18 mouse cellular contexts compared by ENCODE assay signal in the genomic region with DNA sequence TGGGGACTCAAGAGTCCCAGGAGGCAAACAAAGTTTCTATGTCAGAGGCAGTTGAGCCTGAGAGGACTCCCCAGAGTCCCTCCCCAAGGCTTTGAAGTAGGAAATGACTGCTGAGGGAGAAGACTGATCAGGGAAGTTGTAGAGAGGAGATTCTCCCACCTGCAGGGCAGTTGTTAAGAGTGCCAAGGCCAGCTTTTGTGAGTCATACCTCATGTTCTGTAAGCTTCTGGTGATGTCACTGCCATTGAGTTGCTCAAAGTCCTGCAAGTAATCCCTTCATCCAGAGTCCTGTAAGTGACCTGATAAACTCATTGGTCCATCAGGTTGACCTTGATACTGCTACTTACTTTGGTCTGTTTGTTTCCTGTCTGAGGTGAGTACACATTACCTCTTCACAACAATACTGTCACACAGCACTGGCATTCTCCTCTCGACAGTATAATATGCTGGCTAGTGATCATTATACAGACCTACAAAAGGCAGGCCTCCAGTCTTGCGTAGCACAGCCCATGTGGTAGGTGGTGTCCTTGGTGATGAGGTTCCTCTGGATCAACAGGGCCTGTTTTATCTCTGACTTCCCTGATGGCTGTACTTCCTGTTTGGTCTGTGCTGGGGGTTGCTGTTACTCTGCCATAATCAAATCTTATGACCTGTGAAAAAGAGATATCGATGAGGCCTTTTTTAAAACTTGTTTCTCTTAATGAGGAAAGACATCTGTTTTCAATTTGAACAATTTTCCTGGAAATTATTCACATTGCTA.
DNase-seq lines count a peak whose midpoint lies in the region; ATAC-seq and TF ChIP-seq lines count a peak whose summit lies in the region.
"Had no signal": no experiment of that assay in that cellular context is flagged by ENCODE, and none has a peak within 500 bp of the region (broad histone marks: within the 10 kb centered on the region; RNA-seq: fewer than 3 reads in every experiment).

No protein-coding gene starts in this region.

- TF ChIP-seq EP300 in stomach, postnatal 0 days (optimal IDR thresholded peaks at IDR 0.05), result no peak

- H3K27ac ChIP-seq in forebrain, postnatal 0 days (ENCODE audit: low read depth, low read length), result no peak overlapping the region
- H3K27ac ChIP-seq in forebrain, embryonic 11.5 days (ENCODE audit: low read depth, low read length), result no peak overlapping the region
- H3K27ac ChIP-seq in stomach, postnatal 0 days (replicated peaks), result no peak overlapping the region
- H3K27ac ChIP-seq in hindbrain, embryonic 16.5 days (ENCODE audit: low read depth, low read length), result no peak overlapping the region
- H3K27ac ChIP-seq: embryonic facial prominence, embryonic 13.5 days; hindbrain, embryonic 14.5 days; layer of hippocampus, adult 2 months; macrophage; midbrain, embryonic 12.5 days had no signal

- 68% methylated on average over 3 of the region's 3 CpGs for WGBS in forebrain, postnatal 0 days
- 84% methylated on average over 3 of the region's 3 CpGs for WGBS in forebrain, embryonic 11.5 days
- 63% methylated on average over 3 of the region's 3 CpGs for WGBS in stomach, postnatal 0 days
- WGBS in hindbrain, embryonic 16.5 days, result 78% methylated on average over 3 of the region's 3 CpGs

- H3K9me3 ChIP-seq in forebrain, postnatal 0 days (ENCODE audit: low read length), result no peaks in the 10 kb centered on the region
- H3K9me3 ChIP-seq in forebrain, embryonic 11.5 days (ENCODE audit: control insufficient read depth, low read length), result no peaks in the 10 kb centered on the region
- no peaks in the 10 kb centered on the region for H3K9me3 ChIP-seq in stomach, postnatal 0 days (ENCODE audit: control insufficient read depth, low read length)
- no peaks in the 10 kb centered on the region for H3K9me3 ChIP-seq in hindbrain, embryonic 16.5 days (ENCODE audit: control insufficient read depth, low read length)
- H3K9me3 ChIP-seq: embryonic facial prominence, embryonic 13.5 days; heart, embryonic 12.5 days; midbrain, embryonic 12.5 days had no signal

- H3K27me3 ChIP-seq in forebrain, postnatal 0 days (ENCODE audit: insufficient read depth, low read length), result no peaks in the 10 kb centered on the region
- H3K27me3 ChIP-seq in forebrain, embryonic 11.5 days (ENCODE audit: control insufficient read depth, insufficient read depth, low read length), result no peaks in the 10 kb centered on the region
- no peaks in the 10 kb centered on the region for H3K27me3 ChIP-seq in stomach, postnatal 0 days (ENCODE audit: control insufficient read depth, insufficient read depth, low read length)
- H3K27me3 ChIP-seq in hindbrain, embryonic 16.5 days (replicated peaks; ENCODE audit: control insufficient read depth, insufficient read depth, low read length), result no peaks in the 10 kb centered on the region
- H3K27me3 ChIP-seq: embryonic facial prominence, embryonic 13.5 days; heart, embryonic 12.5 days; midbrain, embryonic 12.5 days had no signal

- H3K9ac ChIP-seq in forebrain, postnatal 0 days, result no peak overlapping the region
- H3K9ac ChIP-seq in forebrain, embryonic 11.5 days (ENCODE audit: low read length), result no peak overlapping the region
- H3K9ac ChIP-seq in stomach, postnatal 0 days (ENCODE audit: low read length), result no peak overlapping the region
- H3K9ac ChIP-seq in hindbrain, embryonic 16.5 days (ENCODE audit: low read depth, low read length), result no peak overlapping the region
- H3K9ac ChIP-seq: embryonic facial prominence, embryonic 13.5 days; heart, embryonic 12.5 days; hindbrain, embryonic 14.5 days; lung, embryonic 14.5 days; midbrain, embryonic 12.5 days had no signal

- ATAC-seq in forebrain, postnatal 0 days, result peak; percentile 70
- no peak for ATAC-seq in forebrain, embryonic 11.5 days (replicated peaks; ENCODE audit: low FRiP score)
- ATAC-seq in stomach, postnatal 0 days (ENCODE audit: low FRiP score, low TSS enrichment), result 0 out of 2 replicates have a peak, but pooled peaks have one; percentile 42
- no peak for ATAC-seq in cerebellum, adult (ENCODE audit: insufficient number of reproducible peaks, low FRiP score, low TSS enrichment)
- ATAC-seq in hindbrain, embryonic 16.5 days, result no peak
- ATAC-seq: intestine, postnatal 0 days had no signal

- H3K4me3 ChIP-seq in forebrain, postnatal 0 days (ENCODE audit: low read depth, low read length), result no peak overlapping the region
- no peak overlapping the region for H3K4me3 ChIP-seq in forebrain, embryonic 11.5 days (ENCODE audit: low read depth, low read length)
- H3K4me3 ChIP-seq in stomach, postnatal 0 days (ENCODE audit: low read depth, low read length), result no peak overlapping the region
- H3K4me3 ChIP-seq in hindbrain, embryonic 16.5 days (ENCODE audit: low read length), result no peak overlapping the region
- H3K4me3 ChIP-seq: embryonic facial prominence, embryonic 13.5 days; heart, embryonic 12.5 days; layer of hippocampus, adult 2 months; midbrain, embryonic 12.5 days had no signal

- no peak for TF ChIP-seq CTCF in forebrain, postnatal 0 days (IDR thresholded peaks at IDR 0.05; ENCODE audit: low read depth)
- no peak for TF ChIP-seq CTCF in stomach, postnatal 0 days (IDR thresholded peaks at IDR 0.05; ENCODE audit: low read depth)

- no peaks in the 10 kb centered on the region for H3K36me3 ChIP-seq in forebrain, postnatal 0 days (ENCODE audit: insufficient read depth)
- H3K36me3 ChIP-seq in forebrain, embryonic 11.5 days (ENCODE audit: control insufficient read depth, insufficient read depth, low read length), result no peaks in the 10 kb centered on the region
- H3K36me3 ChIP-seq in stomach, postnatal 0 days (ENCODE audit: control insufficient read depth, insufficient read depth, low read length), result no peaks in the 10 kb centered on the region
- H3K36me3 ChIP-seq in hindbrain, embryonic 16.5 days (ENCODE audit: control insufficient read depth, insufficient read depth, low read length), result no peaks in the 10 kb centered on the region
- H3K36me3 ChIP-seq: embryonic facial prominence, embryonic 13.5 days; heart, embryonic 12.5 days; midbrain, embryonic 12.5 days had no signal

- H3K4me2 ChIP-seq in forebrain, postnatal 0 days (ENCODE audit: low read depth), result no peak overlapping the region
- H3K4me2 ChIP-seq in forebrain, embryonic 11.5 days (ENCODE audit: low read depth, low read length, severe bottlenecking), result no peak overlapping the region
- no peak overlapping the region for H3K4me2 ChIP-seq in stomach, postnatal 0 days (replicated peaks; ENCODE audit: low read depth)
- no peak overlapping the region for H3K4me2 ChIP-seq in hindbrain, embryonic 16.5 days (ENCODE audit: low read length)
- H3K4me2 ChIP-seq: embryonic facial prominence, embryonic 13.5 days; heart, embryonic 12.5 days; hindbrain, embryonic 14.5 days; lung, embryonic 14.5 days; midbrain, embryonic 12.5 days had no signal

- H3K4me1 ChIP-seq in forebrain, postnatal 0 days (ENCODE audit: insufficient read depth), result no peaks in the 10 kb centered on the region
- no peaks in the 10 kb centered on the region for H3K4me1 ChIP-seq in forebrain, embryonic 11.5 days (replicated peaks; ENCODE audit: control insufficient read depth, insufficient read depth, low read length)
- no peaks in the 10 kb centered on the region for H3K4me1 ChIP-seq in stomach, postnatal 0 days (replicated peaks; ENCODE audit: control insufficient read depth, insufficient read depth)
- no peaks in the 10 kb centered on the region for H3K4me1 ChIP-seq in hindbrain, embryonic 16.5 days (ENCODE audit: control insufficient read depth, insufficient read depth, low read depth, low read length)
- H3K4me1 ChIP-seq: embryonic facial prominence, embryonic 13.5 days; heart, embryonic 12.5 days; midbrain, embryonic 12.5 days had no signal

- no peak for DNase-seq in forebrain, postnatal 0 days
- DNase-seq in forebrain, embryonic 11.5 days (ENCODE audit: low spot score), result no peak
- DNase-seq in Muller cell, postnatal 12 days (ENCODE audit: inconsistent ontology term), result peak; percentile 22
- DNase-seq in forelimb bud, embryonic 11.5 days (ENCODE audit: low read depth, low spot score), result peak; percentile 10
- no peak for DNase-seq in stomach, postnatal 0 days (ENCODE audit: low spot score)
- DNase-seq: cerebellum, adult 18-20 months; lung, embryonic 14.5 days; retina, postnatal 1 day; thymus, adult 18-20 months had no signal

Comparison
In these comparisons a context has a peak if more than half of its experiments do, and no peak if none do; other contexts are left out.
1. ATAC-seq: peak in forebrain, postnatal 0 days (single experiment) and stomach, postnatal 0 days (single experiment); none in forebrain, embryonic 11.5 days (single experiment), cerebellum, adult (single experiment) and hindbrain, embryonic 16.5 days (single experiment).
2. DNase-seq: peak in Muller cell, postnatal 12 days (single experiment) and forelimb bud, embryonic 11.5 days (single experiment); none in forebrain, postnatal 0 days (single experiment), forebrain, embryonic 11.5 days (single experiment) and stomach, postnatal 0 days (single experiment).